Mouse (Mus musculus): ENCODE results near the gene Snupn. TPM values are rescaled to one million over a fixed set of nuclear protein-coding genes. Genes with fewer than 3 reads are reported as not detected.

Snupn gene
- polyA plus RNA-seq, 1 experiment from 2014 or later: 27.8 TPM

DNA sequence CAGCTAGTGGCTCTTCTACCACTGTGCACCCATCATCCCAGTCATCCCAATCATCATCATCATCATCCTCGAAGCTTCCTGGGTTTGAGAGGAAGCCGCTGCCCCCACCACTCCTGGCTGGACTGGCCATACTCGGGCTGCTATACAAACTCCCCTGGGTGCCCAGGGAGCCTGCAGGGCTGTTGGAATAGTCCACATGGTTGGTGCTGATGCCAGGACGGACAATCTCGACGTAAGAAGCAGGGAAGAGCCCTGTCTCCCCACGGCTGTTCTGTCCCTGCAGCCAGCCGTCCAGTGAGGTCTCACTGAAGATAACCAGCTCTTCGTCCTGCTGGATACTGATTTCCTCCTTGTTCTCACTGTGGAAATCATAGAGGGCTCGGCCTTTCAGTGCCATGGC lies 24.3 kb upstream of the Snupn start:
- H3K4me2 ChIP-seq (ENCODE audit: low read depth, low read length, severe bottlenecking): peak overlapping the region; percentile 89
- H3K9me3 ChIP-seq (ENCODE audit: control insufficient read depth, low read length): 0 out of 2 replicates have a peak, but pooled peaks cover 3% of the 10 kb centered on the region
- H3K4me1 ChIP-seq (replicated peaks; ENCODE audit: control insufficient read depth, insufficient read depth, low read length): peaks cover 14% of the 10 kb centered on the region; the same call in 1 of the 2 replicates
- H3K4me3 ChIP-seq (ENCODE audit: low read depth, low read length): peak overlapping the region; percentile 49; the same call in 1 of the 2 replicates
- no peak overlapping the region for H3K9ac ChIP-seq (ENCODE audit: low read length)
- DNase-seq (ENCODE audit: low spot score): no peak
- 81% methylated on average over 10 of the region's 10 CpGs for WGBS
- H3K36me3 ChIP-seq (ENCODE audit: control insufficient read depth, insufficient read depth, low read length): peaks cover 5% of the 10 kb centered on the region; the same call in 1 of the 2 replicates
- H3K27me3 ChIP-seq (ENCODE audit: control insufficient read depth, insufficient read depth, low read length): no peaks in the 10 kb centered on the region; the same call in 1 of the 2 replicates
- ATAC-seq (replicated peaks; ENCODE audit: low FRiP score): no peak
- H3K27ac ChIP-seq (ENCODE audit: low read depth, low read length): no peak overlapping the region

DNA sequence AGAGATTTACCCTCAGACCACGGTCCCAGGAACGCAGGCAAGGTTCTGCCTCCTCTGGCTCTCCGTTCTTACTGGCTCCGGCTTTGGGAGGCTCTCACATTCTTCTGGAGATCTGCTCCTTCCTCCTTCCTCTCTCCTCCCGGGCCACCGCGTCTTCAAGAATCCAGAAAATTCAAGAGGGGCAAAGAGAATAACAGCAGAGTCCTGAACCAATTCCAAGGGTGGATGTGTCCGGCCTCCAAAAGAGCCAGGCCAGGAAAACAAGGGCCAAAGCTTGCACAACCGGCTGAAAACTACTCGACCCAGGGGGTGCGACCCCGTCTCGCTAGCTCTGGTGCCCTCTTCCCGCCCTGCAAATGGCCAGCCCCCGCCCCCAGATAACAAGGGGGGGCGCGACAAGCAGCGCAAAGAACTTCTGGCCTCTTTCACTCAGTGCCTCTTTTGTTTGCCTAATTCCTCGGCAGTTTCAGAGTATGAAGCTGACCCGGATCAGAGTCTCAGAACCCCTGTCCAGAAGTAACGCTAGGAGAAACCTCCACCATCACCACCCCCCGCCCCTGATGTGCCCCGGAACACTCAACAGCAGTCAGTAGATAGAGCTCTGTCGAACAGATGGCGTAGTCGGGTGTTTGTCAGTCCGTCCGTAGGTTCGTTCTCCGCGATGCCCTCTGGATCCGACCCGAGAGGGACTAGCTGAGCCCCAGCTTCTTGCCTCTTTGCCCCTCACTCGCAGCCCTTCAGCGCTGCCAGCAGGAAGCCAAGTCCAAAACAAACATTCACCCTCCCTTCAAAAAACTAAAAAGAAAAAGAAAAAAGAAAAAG lies 23.3 kb upstream of the Snupn start:
- H3K4me1 ChIP-seq (replicated peaks; ENCODE audit: control insufficient read depth, insufficient read depth, low read length): peaks cover 14% of the 10 kb centered on the region; the same call in 1 of the 2 replicates

DNA sequence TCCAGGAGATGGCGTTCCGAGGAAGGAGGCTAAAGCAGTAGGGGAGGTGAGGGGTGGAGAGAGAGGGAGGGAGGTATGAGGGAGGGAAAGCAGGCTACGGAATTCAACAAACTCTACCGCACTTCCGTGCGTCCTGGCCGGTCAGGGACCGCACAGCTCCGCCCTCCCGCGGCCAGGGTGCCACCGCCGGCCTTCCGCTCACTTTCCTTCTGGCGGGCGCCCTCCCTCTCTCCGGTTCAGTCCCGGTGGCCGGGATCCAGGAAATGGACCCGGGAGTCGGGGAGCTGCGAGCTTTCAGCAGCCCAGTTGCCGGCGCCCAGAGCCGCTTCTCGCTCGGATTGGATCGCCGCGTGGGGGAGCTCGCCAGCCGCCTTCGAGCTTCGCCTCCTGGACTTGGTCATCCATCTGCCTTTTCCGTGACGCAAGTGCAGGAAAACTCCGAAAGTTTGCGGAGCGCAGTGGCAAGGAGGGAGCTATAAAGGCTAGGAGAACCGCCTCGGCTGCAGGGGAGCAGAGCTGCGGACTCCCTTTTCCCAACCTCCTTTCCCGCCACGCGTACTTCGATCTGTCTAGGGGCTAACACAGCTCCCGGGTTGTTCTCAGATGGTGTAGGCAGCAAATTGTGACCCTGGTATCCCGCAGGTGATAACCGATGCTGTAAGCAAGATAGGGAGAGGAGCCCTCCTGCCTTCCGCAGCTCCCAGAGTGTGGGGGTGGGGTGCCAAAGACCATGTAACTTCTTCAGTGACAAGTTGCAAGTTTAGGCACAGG lies 22.5 kb upstream of the Snupn start, which contains the start of gene Snx33:
Gene Snx33 (minus strand): TSS at position 331 of the 771 bp plus-strand sequence.
- Histone ChIP-seq H3K4me3 (ENCODE audit: low read depth, low read length) (peak within 1 kb of the TSS; percentile 49), H3K9me3 (ENCODE audit: control insufficient read depth, low read length) (no peaks in the 10 kb centered on the region), H3K27ac (ENCODE audit: low read depth, low read length) (peak within 1 kb of the TSS; percentile 58), H3K27me3 (ENCODE audit: control insufficient read depth, insufficient read depth, low read length) (no peaks in the 10 kb centered on the region; the same call in 1 of the 2 replicates), H3K9ac (ENCODE audit: low read length) (peak within 1 kb of the TSS; percentile 67), H3K36me3 (ENCODE audit: control insufficient read depth, insufficient read depth, low read length) (no peaks in the 10 kb centered on the region), H3K4me2 (ENCODE audit: low read depth, low read length, severe bottlenecking) (peak within 1 kb of the TSS; percentile 89), H3K4me1 (replicated peaks; ENCODE audit: control insufficient read depth, insufficient read depth, low read length) (peaks cover 14% of the 10 kb centered on the region; the same call in 1 of the 2 replicates)
- 0% methylated on average over 49 of the region's 50 CpGs for WGBS
- ATAC-seq (replicated peaks; ENCODE audit: low FRiP score) (peak; percentile 91), DNase-seq (ENCODE audit: low spot score) (peak; percentile 96)

More for the DNA sequence above, 23.3 kb upstream of the Snupn start:
- H3K4me3 ChIP-seq (ENCODE audit: low read depth, low read length): peak overlapping the region; percentile 49
- WGBS: under 1% methylated on average over 35 of the region's 35 CpGs
- H3K27ac ChIP-seq (ENCODE audit: low read depth, low read length): peak overlapping the region; percentile 58
- peak overlapping the region; percentile 89 for H3K4me2 ChIP-seq (ENCODE audit: low read depth, low read length, severe bottlenecking)
- H3K9ac ChIP-seq (ENCODE audit: low read length): peak overlapping the region; percentile 67
- H3K36me3 ChIP-seq (ENCODE audit: control insufficient read depth, insufficient read depth, low read length): no peaks in the 10 kb centered on the region
- no peaks in the 10 kb centered on the region; the same call in 1 of the 2 replicates for H3K27me3 ChIP-seq (ENCODE audit: control insufficient read depth, insufficient read depth, low read length)
- peak; percentile 51 for ATAC-seq (replicated peaks; ENCODE audit: low FRiP score)
- no peaks in the 10 kb centered on the region for H3K9me3 ChIP-seq (ENCODE audit: control insufficient read depth, low read length)
- DNase-seq (ENCODE audit: low spot score): peak; percentile 70

GRCm38 (mm10) chr9:56929496-56929895 lies 21.2 kb upstream of the Snupn start:
- no peak for ATAC-seq (replicated peaks; ENCODE audit: low FRiP score)
- WGBS: 75% methylated on average over 4 of the region's 4 CpGs
- Histone ChIP-seq H3K27me3 (ENCODE audit: control insufficient read depth, insufficient read depth, low read length) (no peaks in the 10 kb centered on the region; the same call in 1 of the 2 replicates), H3K9me3 (ENCODE audit: control insufficient read depth, low read length) (no peaks in the 10 kb centered on the region), H3K36me3 (ENCODE audit: control insufficient read depth, insufficient read depth, low read length) (no peaks in the 10 kb centered on the region), H3K4me1 (replicated peaks; ENCODE audit: control insufficient read depth, insufficient read depth, low read length) (peaks cover 10% of the 10 kb centered on the region; the same call in 1 of the 2 replicates), H3K27ac (ENCODE audit: low read depth, low read length) (no peak overlapping the region), H3K9ac (ENCODE audit: low read length) (no peak overlapping the region), H3K4me3 (ENCODE audit: low read depth, low read length) (no peak overlapping the region), H3K4me2 (ENCODE audit: low read depth, low read length, severe bottlenecking) (no peak overlapping the region)
- DNase-seq (ENCODE audit: low spot score): no peak

- no peak overlapping the region for H3K27ac ChIP-seq (ENCODE audit: low read depth, low read length)
- H3K9ac ChIP-seq (ENCODE audit: low read length): no peak overlapping the region
- no peaks in the 10 kb centered on the region; the same call in 1 of the 2 replicates for H3K27me3 ChIP-seq (ENCODE audit: control insufficient read depth, insufficient read depth, low read length)
- H3K36me3 ChIP-seq (ENCODE audit: control insufficient read depth, insufficient read depth, low read length): no peaks in the 10 kb centered on the region
- ATAC-seq (replicated peaks; ENCODE audit: low FRiP score) (no peak), DNase-seq (ENCODE audit: low spot score) (no peak)
- 81% methylated on average over 1 of the region's 1 CpGs for WGBS
- H3K4me3 ChIP-seq (ENCODE audit: low read depth, low read length): no peak overlapping the region
- H3K4me1 ChIP-seq (replicated peaks; ENCODE audit: control insufficient read depth, insufficient read depth, low read length): peaks cover 9% of the 10 kb centered on the region; the same call in 1 of the 2 replicates
- H3K4me2 ChIP-seq (ENCODE audit: low read depth, low read length, severe bottlenecking): no peak overlapping the region
- no peaks in the 10 kb centered on the region for H3K9me3 ChIP-seq (ENCODE audit: control insufficient read depth, low read length)
Measured at GRCm38 (mm10) chr9:56930556-56930955, 20.1 kb upstream of the Snupn start.

DNA sequence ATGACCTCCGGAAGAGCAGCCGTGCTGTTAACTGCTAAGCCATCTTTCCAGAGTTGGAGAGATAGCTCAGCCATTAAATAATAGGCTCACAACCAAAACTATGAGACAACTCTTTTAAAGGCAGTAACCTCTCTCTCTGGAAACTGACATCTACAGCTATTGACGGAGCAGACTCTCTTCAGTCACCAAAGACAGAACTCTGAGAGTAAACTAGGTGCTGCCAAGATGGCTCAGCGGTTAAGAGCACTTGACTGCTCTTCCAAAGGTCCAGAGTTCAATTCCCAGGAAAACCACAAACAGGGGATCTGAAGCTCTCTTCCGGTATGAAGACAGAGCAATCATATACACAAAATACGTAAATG lies 13.8 kb upstream of the Snupn start:
- Histone ChIP-seq H3K27me3 (ENCODE audit: control insufficient read depth, insufficient read depth, low read length) (no peaks in the 10 kb centered on the region), H3K9ac (ENCODE audit: low read length) (peak overlapping the region; percentile 23; the same call in 1 of the 2 replicates), H3K36me3 (ENCODE audit: control insufficient read depth, insufficient read depth, low read length) (no peaks in the 10 kb centered on the region), H3K27ac (ENCODE audit: low read depth, low read length) (no peak overlapping the region), H3K4me3 (ENCODE audit: low read depth, low read length) (peak overlapping the region; percentile 46), H3K4me1 (replicated peaks; ENCODE audit: control insufficient read depth, insufficient read depth, low read length) (peaks cover 3% of the 10 kb centered on the region; the same call in 1 of the 2 replicates), H3K4me2 (ENCODE audit: low read depth, low read length, severe bottlenecking) (peak overlapping the region; percentile 53; the same call in 1 of the 2 replicates), H3K9me3 (ENCODE audit: control insufficient read depth, low read length) (no peaks in the 10 kb centered on the region)
- DNase-seq (ENCODE audit: low spot score) (no peak), ATAC-seq (replicated peaks; ENCODE audit: low FRiP score) (no peak)
- WGBS: 18% methylated on average over 6 of the region's 6 CpGs

GRCm38 (mm10) chr9:56937223-56938160 lies 13.2 kb upstream of the Snupn start, which contains the start of gene Imp3:
Imp3 (plus strand) TSS chr9:56937475.
- under 1% methylated on average over 73 of the region's 73 CpGs for WGBS

More at GRCm38 (mm10) chr9:56937223-56938160, 13.2 kb upstream of the Snupn start, which contains the start of gene Imp3:
- ATAC-seq (replicated peaks; ENCODE audit: low FRiP score): peak; percentile 94
- Histone ChIP-seq H3K9me3 (ENCODE audit: control insufficient read depth, low read length) (no peaks in the 10 kb centered on the region), H3K4me2 (ENCODE audit: low read depth, low read length, severe bottlenecking) (peak within 1 kb of the TSS; percentile 78), H3K4me1 (replicated peaks; ENCODE audit: control insufficient read depth, insufficient read depth, low read length) (peaks cover 3% of the 10 kb centered on the region; the same call in 1 of the 2 replicates), H3K36me3 (ENCODE audit: control insufficient read depth, insufficient read depth, low read length) (no peaks in the 10 kb centered on the region), H3K27me3 (ENCODE audit: control insufficient read depth, insufficient read depth, low read length) (no peaks in the 10 kb centered on the region), H3K27ac (ENCODE audit: low read depth, low read length) (peak within 1 kb of the TSS; percentile 4; the same call in 1 of the 2 replicates), H3K4me3 (ENCODE audit: low read depth, low read length) (peak within 1 kb of the TSS; percentile 46), H3K9ac (ENCODE audit: low read length) (peak within 1 kb of the TSS; percentile 68)
- DNase-seq (ENCODE audit: low spot score): peak; percentile 83
